Mouse (Mus musculus) heart, postnatal 0 days (tissue): ENCODE data around the gene Tpcn2. TPM values are rescaled to one million over a fixed set of nuclear protein-coding genes. Genes with fewer than 3 reads are reported as not detected.

Experiments used
- ATAC-seq: fragments of 200-750 bp; cut with Nextera tagmentation; 2 replicates; pipeline ENCODE4 v1.8.0; 2017; ENCODE audit warnings: low read depth, moderate number of reproducible peaks, moderate library complexity; ENCODE audit not compliant: insufficient read depth
- DNase-seq: peaks from one replicate; pipeline ENCODE4 v3.0.0-alpha.2; 2016; ENCODE audit warnings: low spot score
- H3K27ac ChIP-seq: fragments of 300-500 bp; sonication (generic); 2 replicates; pipeline ENCODE4 v1.5.1; 2014; ENCODE audit warnings: low read depth, mild to moderate bottlenecking
- H3K27me3 ChIP-seq: fragments of 300-500 bp; sonication (generic); 2 replicates; pipeline ENCODE4 v1.6.1; 2014; ENCODE audit warnings: low read length, mixed read lengths; ENCODE audit not compliant: control insufficient read depth, insufficient read depth
- H3K36me3 ChIP-seq: fragments of 300-500 bp; sonication (generic); replicated peaks from 2 replicates; pipeline ENCODE4 v1.6.1; 2014; ENCODE audit warnings: low read length, mixed read lengths; ENCODE audit not compliant: control insufficient read depth, insufficient read depth
- H3K4me1 ChIP-seq: fragments of 300-500 bp; sonication (generic); 2 replicates; pipeline ENCODE4 v1.6.1; 2014; ENCODE audit warnings: antibody characterized with exemption; ENCODE audit not compliant: control insufficient read depth, insufficient read depth
- H3K4me2 ChIP-seq: fragments of 300-500 bp; sonication (generic); 2 replicates; pipeline ENCODE4 v1.6.1; 2014; ENCODE audit warnings: low read depth, mild to moderate bottlenecking, low read length, moderate library complexity
- H3K4me3 ChIP-seq: fragments of 300-500 bp; sonication (generic); 2 replicates; pipeline ENCODE4 v1.5.1; 2014; ENCODE audit warnings: low read depth, low read length
- H3K9ac ChIP-seq: fragments of 300-500 bp; sonication (generic); replicated peaks from 2 replicates; pipeline ENCODE4 v1.6.1; 2014; ENCODE audit warnings: low read depth, low read length, mixed read lengths
- H3K9me3 ChIP-seq: fragments of 300-500 bp; sonication (generic); replicated peaks from 2 replicates; pipeline ENCODE4 v1.6.1; 2016; ENCODE audit warnings: low read length; ENCODE audit not compliant: control insufficient read depth
- CTCF ChIP-seq: IDR thresholded peaks from 2 replicates; pipeline ENCODE4 v1.5.1; 2016; ENCODE audit warnings: antibody characterized with exemption, control low read depth, low read depth
- EP300 ChIP-seq: IDR thresholded peaks from 2 replicates; pipeline ENCODE4 v1.6.1; 2016; ENCODE audit warnings: antibody characterized with exemption, low read depth
- WGBS: fragments of 180-500 bp; shearing (Covaris S2); extraction: QIAGEN DNeasy Blood & Tissue Kit; methylation state at CpG from one replicate; pipeline ENCODE4 v1.1.7; 2014; 5-methylcytosine and 5-hydroxymethylcytosine counted together
- polyA plus RNA-seq: library from polyadenylated mRNA; unstranded; fragments of >200 nt; fragmentation: Nextera tagmentation; extraction: Ambion mirVana; gene quantifications from 2 replicates; pipeline ENCODE4 v1.2.1, GENCODE M21; 2015
- total RNA-seq: library from RNA; depleted of rRNA; stranded (reverse); fragments of >200 nt; gene quantifications from 2 replicates; pipeline ENCODE4 v1.2.3, GENCODE M21; 2014; ENCODE audit warnings: low replicate concordance

The Tpcn2 gene
- total and polyA plus RNA-seq, 2 experiments from 2014 or later, result 2.7 to 6.1 TPM

GRCm38 (mm10) chr7:145285476-145285875 is 1.7 kb upstream of the Tpcn2 start:
- WGBS, result 82% methylated on average over 4 of the region's 4 CpGs
- TF ChIP-seq EP300 (no peak), CTCF (no peak)
- Histone ChIP-seq H3K27me3 (no peaks in the 10 kb centered on the region), H3K9ac (no peak overlapping the region), H3K9me3 (no peaks in the 10 kb centered on the region), H3K27ac (no peak overlapping the region), H3K4me3 (no peak overlapping the region), H3K4me1 (peaks cover 10% of the 10 kb centered on the region), H3K4me2 (no peak overlapping the region), H3K36me3 (no peaks in the 10 kb centered on the region)
- ATAC-seq (no peak), DNase-seq (no peak)

- H3K27ac ChIP-seq, result no peak overlapping the region
- 41% methylated on average over 3 of the region's 3 CpGs for WGBS
- no peaks in the 10 kb centered on the region for H3K27me3 ChIP-seq
- DNase-seq (no peak), ATAC-seq (no peak)
- peak overlapping the region; percentile 70; the same call in 1 of the 2 replicates for H3K4me3 ChIP-seq
- peak overlapping the region; percentile 85 for H3K4me2 ChIP-seq
- peaks cover 10% of the 10 kb centered on the region for H3K4me1 ChIP-seq
- H3K9ac ChIP-seq, result no peak overlapping the region
- TF ChIP-seq EP300 (no peak), CTCF (no peak)
- H3K9me3 ChIP-seq, result no peaks in the 10 kb centered on the region
- peaks cover 10% of the 10 kb centered on the region for H3K36me3 ChIP-seq
These were observed 482 bp upstream of the Tpcn2 start for GRCm38 (mm10) chr7:145284293-145284692.

DNA sequence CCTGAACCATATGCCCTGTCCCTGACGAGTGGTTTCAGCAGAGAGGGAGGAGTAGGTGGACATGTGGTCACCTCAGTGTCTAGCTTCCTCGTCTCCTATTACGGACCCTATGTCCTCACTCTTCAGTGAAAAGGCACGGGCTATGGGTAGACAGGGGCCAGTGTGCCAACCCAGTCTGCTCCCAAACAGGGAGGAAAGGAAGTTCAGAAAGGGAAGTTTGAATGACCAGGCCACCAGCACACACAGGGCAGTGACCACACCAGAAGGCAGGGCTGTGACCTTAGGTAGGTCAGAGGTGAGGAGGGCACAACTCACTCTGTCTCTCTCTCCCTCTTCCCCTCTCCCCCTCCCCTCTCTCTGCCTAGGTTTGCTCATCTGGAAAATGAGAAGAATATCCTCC is 770 bp downstream of the Tpcn2 start:
- H3K9ac ChIP-seq, result peak overlapping the region; percentile 60
- peak overlapping the region; percentile 62 for H3K27ac ChIP-seq
- H3K4me3 ChIP-seq, result peak overlapping the region; percentile 70
- TF ChIP-seq CTCF, result no peak
- TF ChIP-seq EP300, result no peak
- ATAC-seq (no peak), DNase-seq (no peak)
- H3K9me3 ChIP-seq, result no peaks in the 10 kb centered on the region
- H3K4me2 ChIP-seq, result peak overlapping the region; percentile 85
- no peaks in the 10 kb centered on the region for H3K27me3 ChIP-seq
- peaks cover 10% of the 10 kb centered on the region for H3K4me1 ChIP-seq
- WGBS, result 39% methylated on average over 4 of the region's 4 CpGs
- peaks cover 22% of the 10 kb centered on the region for H3K36me3 ChIP-seq

DNA sequence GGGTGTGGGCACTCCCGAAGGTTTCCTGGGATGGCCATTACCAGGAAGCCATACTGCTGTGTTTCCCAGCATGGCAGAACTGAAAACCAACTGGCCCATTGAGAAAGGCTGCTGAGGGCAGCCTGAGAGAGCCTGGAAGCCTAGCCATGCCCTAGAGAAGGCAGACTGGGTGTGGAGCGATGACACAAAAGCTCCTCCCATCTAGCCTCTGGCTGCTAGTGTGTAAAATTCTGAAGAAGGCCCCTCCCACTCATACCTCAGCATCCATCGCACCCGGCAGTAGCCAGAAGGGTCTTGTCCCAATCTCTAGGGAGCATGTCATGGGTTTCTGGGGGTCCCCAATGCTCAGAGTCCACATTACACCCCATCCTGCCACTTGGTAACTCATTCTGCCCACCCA is 2.4 kb downstream of the Tpcn2 start:
- no peak overlapping the region for H3K27ac ChIP-seq
- ATAC-seq, result no peak
- DNase-seq, result no peak

DNA sequence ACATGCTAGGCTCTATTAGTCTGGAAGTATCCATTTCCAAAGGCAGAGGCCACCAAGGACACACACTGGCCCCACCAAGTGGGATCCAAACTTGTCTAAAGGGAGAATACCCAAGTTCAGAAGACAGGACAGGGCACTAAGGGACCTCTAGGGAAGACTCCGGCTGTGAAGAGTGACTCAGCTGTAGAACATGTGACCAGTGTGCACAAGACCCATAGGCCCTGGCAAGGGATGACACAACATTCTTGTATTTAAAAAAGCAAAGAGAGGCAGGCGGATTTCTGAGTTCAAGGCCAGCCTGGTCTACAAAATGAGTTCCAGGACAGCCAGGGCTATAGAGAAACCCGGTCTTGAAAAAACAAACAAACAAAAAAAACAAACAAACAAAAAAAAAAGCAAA is 8.3 kb downstream of the Tpcn2 start:
- WGBS, result 75% methylated on average over 3 of the region's 3 CpGs
- H3K4me2 ChIP-seq, result no peak overlapping the region
- ATAC-seq (no peak), DNase-seq (no peak)
- TF ChIP-seq EP300, result no peak
- H3K9ac ChIP-seq, result no peak overlapping the region
- H3K9me3 ChIP-seq, result no peaks in the 10 kb centered on the region
- H3K4me3 ChIP-seq, result no peak overlapping the region
- H3K36me3 ChIP-seq, result peaks cover 72% of the 10 kb centered on the region
- no peaks in the 10 kb centered on the region for H3K4me1 ChIP-seq
- no peaks in the 10 kb centered on the region for H3K27me3 ChIP-seq
- H3K27ac ChIP-seq, result no peak overlapping the region

More for the DNA sequence above, 2.4 kb downstream of the Tpcn2 start:
- Histone ChIP-seq H3K36me3 (peaks cover 37% of the 10 kb centered on the region), H3K9me3 (no peaks in the 10 kb centered on the region), H3K4me2 (no peak overlapping the region), H3K27me3 (no peaks in the 10 kb centered on the region), H3K4me1 (peaks cover 10% of the 10 kb centered on the region), H3K9ac (no peak overlapping the region), H3K4me3 (no peak overlapping the region)
- WGBS, result 86% methylated on average over 4 of the region's 4 CpGs
- no peak for TF ChIP-seq CTCF
- no peak for TF ChIP-seq EP300

GRCm38 (mm10) chr7:145270955-145271354 is 12.9 kb downstream of the Tpcn2 start:
- Histone ChIP-seq H3K27me3 (no peaks in the 10 kb centered on the region), H3K4me3 (no peak overlapping the region), H3K4me2 (no peak overlapping the region), H3K9ac (no peak overlapping the region), H3K27ac (no peak overlapping the region), H3K9me3 (no peaks in the 10 kb centered on the region), H3K36me3 (peaks cover 54% of the 10 kb centered on the region), H3K4me1 (no peaks in the 10 kb centered on the region)
- TF ChIP-seq CTCF (no peak), EP300 (no peak)
- 81% methylated on average over 5 of the region's 5 CpGs for WGBS
- no peak for DNase-seq
- ATAC-seq, result no peak
